14 mouse cellular contexts compared by ENCODE assay signal in genomic region chr1:166796362-166796925, GRCm38 (mm10).
A peak's percentile ranks its signal among the peaks of the same experiment; 100 is the strongest.
DNase-seq lines count a peak whose midpoint lies in the region; ATAC-seq lines count a peak whose summit lies in the region.
"Had no signal": no experiment of that assay in that cellular context is flagged by ENCODE, and none has a peak within 500 bp of the region (broad histone marks: within the 10 kb centered on the region; RNA-seq: fewer than 3 reads in every experiment).

No protein-coding gene starts in this region.

- no peak overlapping the region for H3K4me3 ChIP-seq in forebrain, embryonic 13.5 days
- H3K4me3 ChIP-seq: heart, embryonic 13.5 days; megakaryocyte, embryonic 14.5 days; myocyte had no signal

- intact Hi-C loops in left cerebral cortex, postnatal 10 days (cut with DNase I) = no loop called here

- 62% methylated on average over 6 of the region's 6 CpGs for WGBS in forebrain, embryonic 13.5 days

- H3K27me3 ChIP-seq in forebrain, embryonic 13.5 days = no peaks in the 10 kb centered on the region
- H3K27me3 ChIP-seq: heart, embryonic 13.5 days; megakaryocyte, embryonic 14.5 days had no signal

- no peak overlapping the region for H3K9ac ChIP-seq in forebrain, embryonic 13.5 days
- H3K9ac ChIP-seq: heart, embryonic 13.5 days had no signal

- no peaks in the 10 kb centered on the region for H3K36me3 ChIP-seq in forebrain, embryonic 13.5 days (ENCODE audit: poor library complexity, severe bottlenecking)
- H3K36me3 ChIP-seq: heart, embryonic 13.5 days had no signal

- H3K27ac ChIP-seq in forebrain, embryonic 13.5 days = no peak overlapping the region
- H3K27ac ChIP-seq: heart, embryonic 13.5 days; kidney, postnatal 0 days had no signal

- no peaks in the 10 kb centered on the region for H3K4me1 ChIP-seq in forebrain, embryonic 13.5 days

- no peak for ATAC-seq in forebrain, embryonic 13.5 days

- DNase-seq in ovary, postnatal 36 days (ENCODE audit: low spot score) = peak; percentile 29
- no peak for DNase-seq in ovary, adult 18-20 months (ENCODE audit: low spot score)
- DNase-seq in frontal cortex, adult 2 months (ENCODE audit: extremely low spot score in 1 of 2, low spot score in 1 of 2) = peak; percentile 62 to 71
- DNase-seq in left cerebral cortex, postnatal 10 days (ENCODE audit: extremely low spot score in 1 of 2, low spot score in 2 of 2) = peak; percentile 20 to 42
- DNase-seq in telencephalon, adult 2 months (ENCODE audit: low read depth, low spot score) = peak; percentile 50
- DNase-seq in lung, postnatal 4 days = no peak
- no peak for DNase-seq in Muller cell, postnatal 12 days (ENCODE audit: inconsistent ontology term)
- DNase-seq: gastrocnemius, postnatal 14 days; lung, adult 2 months had no signal

- no peaks in the 10 kb centered on the region for H3K9me3 ChIP-seq in forebrain, embryonic 13.5 days (replicated peaks)
- H3K9me3 ChIP-seq: heart, embryonic 13.5 days; megakaryocyte, embryonic 14.5 days had no signal

- no peak overlapping the region for H3K4me2 ChIP-seq in forebrain, embryonic 13.5 days
- H3K4me2 ChIP-seq: heart, embryonic 13.5 days had no signal

Comparison
In these comparisons a context has a peak if more than half of its experiments do, and no peak if none do; other contexts are left out.
1. DNase-seq: peak in ovary, postnatal 36 days (single experiment), frontal cortex, adult 2 months (2 of 2), left cerebral cortex, postnatal 10 days (2 of 2) and telencephalon, adult 2 months (single experiment); none in ovary, adult 18-20 months (single experiment), lung, postnatal 4 days (0 of 2) and Muller cell, postnatal 12 days (single experiment).